Mouse (Mus musculus): ENCODE measurements at regions not wholly inside any gene's neighbourhood (a gene's known extent, or its start where the extent isn't known, plus 50 kb on each side); places are given as distances from the start of the nearest gene placed in this dataset.

- peaks cover 11% of the 10 kb centered on the region; the same call in 1 of the 2 replicates for H3K4me1 ChIP-seq
- H3K9ac ChIP-seq = no peak overlapping the region
- H3K27me3 ChIP-seq (replicated peaks) = no peaks in the 10 kb centered on the region
- WGBS = 45% methylated on average over 5 of the region's 5 CpGs
- no peak for ATAC-seq (ENCODE audit: extremely low read depth, insufficient number of reproducible peaks, low FRiP score, low TSS enrichment)
- no peaks in the 10 kb centered on the region for H3K36me3 ChIP-seq
- H3K27ac ChIP-seq (replicated peaks) = no peak overlapping the region
- H3K4me3 ChIP-seq = no peak overlapping the region
- H3K9me3 ChIP-seq = no peaks in the 10 kb centered on the region
- H3K4me2 ChIP-seq = no peak overlapping the region
Observed at GRCm38 (mm10) chr15:61183291-61183690, 260.5 kb upstream of the A1bg start.

GRCm38 (mm10) chr15:61168842-61169416, 246.1 kb upstream of the A1bg start:
- H3K36me3 ChIP-seq = no peaks in the 10 kb centered on the region
- no peak overlapping the region for H3K9ac ChIP-seq
- 70% methylated on average over 1 of the region's 1 CpGs for WGBS
- H3K27me3 ChIP-seq (replicated peaks) = peaks cover 6% of the 10 kb centered on the region
- no peak for ATAC-seq (ENCODE audit: extremely low read depth, insufficient number of reproducible peaks, low FRiP score, low TSS enrichment)
- no peak overlapping the region for H3K4me2 ChIP-seq
- no peak overlapping the region for H3K27ac ChIP-seq (replicated peaks)
- peaks cover 18% of the 10 kb centered on the region for H3K4me1 ChIP-seq
- H3K4me3 ChIP-seq = no peak overlapping the region
- no peaks in the 10 kb centered on the region for H3K9me3 ChIP-seq

GRCm38 (mm10) chr15:61165050-61165449, 242.2 kb upstream of the A1bg start:
- Histone ChIP-seq H3K27ac (replicated peaks) (no peak overlapping the region), H3K9ac (no peak overlapping the region), H3K4me3 (no peak overlapping the region), H3K36me3 (no peaks in the 10 kb centered on the region), H3K4me2 (no peak overlapping the region), H3K27me3 (replicated peaks) (peaks cover 14% of the 10 kb centered on the region), H3K9me3 (no peaks in the 10 kb centered on the region), H3K4me1 (peaks cover 21% of the 10 kb centered on the region)
- 34% methylated on average over 5 of the region's 5 CpGs for WGBS
- ATAC-seq (ENCODE audit: extremely low read depth, insufficient number of reproducible peaks, low FRiP score, low TSS enrichment) = no peak

- no peaks in the 10 kb centered on the region for H3K36me3 ChIP-seq
- H3K4me1 ChIP-seq = peaks cover 20% of the 10 kb centered on the region
- H3K4me3 ChIP-seq = no peak overlapping the region
- no peak overlapping the region for H3K9ac ChIP-seq
- H3K9me3 ChIP-seq = no peaks in the 10 kb centered on the region
- H3K4me2 ChIP-seq = no peak overlapping the region
- peaks cover 17% of the 10 kb centered on the region for H3K27me3 ChIP-seq (replicated peaks)
- no peak overlapping the region for H3K27ac ChIP-seq (replicated peaks)
- ATAC-seq (ENCODE audit: extremely low read depth, insufficient number of reproducible peaks, low FRiP score, low TSS enrichment) = no peak
- WGBS = 59% methylated on average over 5 of the region's 5 CpGs
Observed at GRCm38 (mm10) chr15:61161397-61161796, 238.6 kb upstream of the A1bg start.

GRCm38 (mm10) chr15:61160666-61161065, 237.9 kb upstream of the A1bg start:
- H3K4me3 ChIP-seq = no peak overlapping the region
- WGBS = 59% methylated on average over 1 of the region's 1 CpGs
- no peak for ATAC-seq (ENCODE audit: extremely low read depth, insufficient number of reproducible peaks, low FRiP score, low TSS enrichment)
- H3K4me1 ChIP-seq = peaks cover 15% of the 10 kb centered on the region
- peaks cover 17% of the 10 kb centered on the region for H3K27me3 ChIP-seq (replicated peaks)
- 0 out of 2 replicates have a peak overlapping the region, but pooled peaks have one; percentile 6 for H3K27ac ChIP-seq (replicated peaks)
- no peak overlapping the region for H3K9ac ChIP-seq
- H3K36me3 ChIP-seq = no peaks in the 10 kb centered on the region
- H3K4me2 ChIP-seq = no peak overlapping the region
- H3K9me3 ChIP-seq = no peaks in the 10 kb centered on the region

- Histone ChIP-seq H3K9ac (no peak overlapping the region), H3K4me2 (no peak overlapping the region), H3K4me1 (peaks cover 8% of the 10 kb centered on the region), H3K4me3 (no peak overlapping the region), H3K36me3 (no peaks in the 10 kb centered on the region), H3K27ac (replicated peaks) (no peak overlapping the region), H3K27me3 (replicated peaks) (peaks cover 16% of the 10 kb centered on the region), H3K9me3 (no peaks in the 10 kb centered on the region)
- ATAC-seq (ENCODE audit: extremely low read depth, insufficient number of reproducible peaks, low FRiP score, low TSS enrichment) = no peak
- 76% methylated on average over 5 of the region's 5 CpGs for WGBS
Observed at GRCm38 (mm10) chr15:61159552-61159951, 236.7 kb upstream of the A1bg start.

GRCm38 (mm10) chr15:61158041-61158545, 235.3 kb upstream of the A1bg start:
- no peaks in the 10 kb centered on the region for H3K9me3 ChIP-seq
- H3K4me2 ChIP-seq = peak overlapping the region; percentile 62
- peaks cover 8% of the 10 kb centered on the region for H3K4me1 ChIP-seq
- no peak overlapping the region for H3K27ac ChIP-seq (replicated peaks)
- H3K9ac ChIP-seq = peak overlapping the region; percentile 58
- no peaks in the 10 kb centered on the region for H3K36me3 ChIP-seq
- no peak for ATAC-seq (ENCODE audit: extremely low read depth, insufficient number of reproducible peaks, low FRiP score, low TSS enrichment)
- H3K27me3 ChIP-seq (replicated peaks) = peaks cover 11% of the 10 kb centered on the region
- WGBS = 39% methylated on average over 13 of the region's 13 CpGs
- peak overlapping the region; percentile 39 for H3K4me3 ChIP-seq

GRCm38 (mm10) chr15:61157543-61157942, 234.7 kb upstream of the A1bg start:
- Histone ChIP-seq H3K4me1 (peaks cover 8% of the 10 kb centered on the region), H3K9me3 (no peaks in the 10 kb centered on the region), H3K27ac (replicated peaks) (no peak overlapping the region), H3K4me3 (peak overlapping the region; percentile 39), H3K27me3 (replicated peaks) (peaks cover 5% of the 10 kb centered on the region; the same call in 1 of the 2 replicates), H3K36me3 (no peaks in the 10 kb centered on the region), H3K4me2 (peak overlapping the region; percentile 62), H3K9ac (no peak overlapping the region; the same call in 1 of the 2 replicates)
- WGBS = 7% methylated on average over 13 of the region's 13 CpGs
- no peak for ATAC-seq (ENCODE audit: extremely low read depth, insufficient number of reproducible peaks, low FRiP score, low TSS enrichment)

GRCm38 (mm10) chr15:61155530-61155929, 232.7 kb upstream of the A1bg start:
- Histone ChIP-seq H3K4me1 (no peaks in the 10 kb centered on the region), H3K27ac (replicated peaks) (no peak overlapping the region), H3K9ac (no peak overlapping the region), H3K4me2 (no peak overlapping the region), H3K27me3 (replicated peaks) (0 out of 2 replicates have a peak, but pooled peaks cover 3% of the 10 kb centered on the region), H3K9me3 (no peaks in the 10 kb centered on the region), H3K36me3 (no peaks in the 10 kb centered on the region), H3K4me3 (no peak overlapping the region)
- ATAC-seq (ENCODE audit: extremely low read depth, insufficient number of reproducible peaks, low FRiP score, low TSS enrichment) = no peak
- WGBS = 48% methylated on average over 7 of the region's 7 CpGs

- no peak for ATAC-seq (ENCODE audit: extremely low read depth, insufficient number of reproducible peaks, low FRiP score, low TSS enrichment)
- WGBS = 72% methylated on average over 12 of the region's 12 CpGs
- Histone ChIP-seq H3K4me1 (no peaks in the 10 kb centered on the region), H3K9ac (no peak overlapping the region), H3K27me3 (replicated peaks) (0 out of 2 replicates have a peak, but pooled peaks cover 3% of the 10 kb centered on the region), H3K9me3 (no peaks in the 10 kb centered on the region), H3K27ac (replicated peaks) (no peak overlapping the region), H3K4me3 (no peak overlapping the region), H3K4me2 (no peak overlapping the region), H3K36me3 (no peaks in the 10 kb centered on the region)
Observed at GRCm38 (mm10) chr15:61154166-61154565, 231.4 kb upstream of the A1bg start.

- 64% methylated on average over 3 of the region's 3 CpGs for WGBS
- Histone ChIP-seq H3K36me3 (no peaks in the 10 kb centered on the region), H3K27me3 (replicated peaks) (no peaks in the 10 kb centered on the region), H3K4me2 (no peak overlapping the region), H3K9me3 (no peaks in the 10 kb centered on the region), H3K4me1 (peaks cover 8% of the 10 kb centered on the region), H3K27ac (replicated peaks) (no peak overlapping the region), H3K9ac (no peak overlapping the region), H3K4me3 (no peak overlapping the region)
- no peak for ATAC-seq (ENCODE audit: extremely low read depth, insufficient number of reproducible peaks, low FRiP score, low TSS enrichment)
Observed at GRCm38 (mm10) chr15:61142851-61143250, 220.0 kb upstream of the A1bg start.

- no peak overlapping the region for H3K9ac ChIP-seq
- WGBS = 66% methylated on average over 5 of the region's 5 CpGs
- no peak overlapping the region for H3K4me3 ChIP-seq
- no peak overlapping the region for H3K27ac ChIP-seq (replicated peaks)
- H3K36me3 ChIP-seq = no peaks in the 10 kb centered on the region
- ATAC-seq (ENCODE audit: extremely low read depth, insufficient number of reproducible peaks, low FRiP score, low TSS enrichment) = no peak
- H3K27me3 ChIP-seq (replicated peaks) = no peaks in the 10 kb centered on the region
- no peak overlapping the region for H3K4me2 ChIP-seq
- H3K9me3 ChIP-seq = no peaks in the 10 kb centered on the region
- peaks cover 8% of the 10 kb centered on the region for H3K4me1 ChIP-seq
Observed at GRCm38 (mm10) chr15:61139151-61139550, 216.3 kb upstream of the A1bg start.

Measured in heart, embryonic 13.5 days (tissue).